Mouse (Mus musculus): ENCODE measurements around the gene Add1. TPM values are rescaled to one million over a fixed set of nuclear protein-coding genes. Genes with fewer than 3 reads are reported as not detected.

The Add1 gene
- 166 and 173 TPM in 2 replicates for polyA plus RNA-seq (2014; fragmentation: Nextera tagmentation; extraction: Ambion mirVana)

DNA sequence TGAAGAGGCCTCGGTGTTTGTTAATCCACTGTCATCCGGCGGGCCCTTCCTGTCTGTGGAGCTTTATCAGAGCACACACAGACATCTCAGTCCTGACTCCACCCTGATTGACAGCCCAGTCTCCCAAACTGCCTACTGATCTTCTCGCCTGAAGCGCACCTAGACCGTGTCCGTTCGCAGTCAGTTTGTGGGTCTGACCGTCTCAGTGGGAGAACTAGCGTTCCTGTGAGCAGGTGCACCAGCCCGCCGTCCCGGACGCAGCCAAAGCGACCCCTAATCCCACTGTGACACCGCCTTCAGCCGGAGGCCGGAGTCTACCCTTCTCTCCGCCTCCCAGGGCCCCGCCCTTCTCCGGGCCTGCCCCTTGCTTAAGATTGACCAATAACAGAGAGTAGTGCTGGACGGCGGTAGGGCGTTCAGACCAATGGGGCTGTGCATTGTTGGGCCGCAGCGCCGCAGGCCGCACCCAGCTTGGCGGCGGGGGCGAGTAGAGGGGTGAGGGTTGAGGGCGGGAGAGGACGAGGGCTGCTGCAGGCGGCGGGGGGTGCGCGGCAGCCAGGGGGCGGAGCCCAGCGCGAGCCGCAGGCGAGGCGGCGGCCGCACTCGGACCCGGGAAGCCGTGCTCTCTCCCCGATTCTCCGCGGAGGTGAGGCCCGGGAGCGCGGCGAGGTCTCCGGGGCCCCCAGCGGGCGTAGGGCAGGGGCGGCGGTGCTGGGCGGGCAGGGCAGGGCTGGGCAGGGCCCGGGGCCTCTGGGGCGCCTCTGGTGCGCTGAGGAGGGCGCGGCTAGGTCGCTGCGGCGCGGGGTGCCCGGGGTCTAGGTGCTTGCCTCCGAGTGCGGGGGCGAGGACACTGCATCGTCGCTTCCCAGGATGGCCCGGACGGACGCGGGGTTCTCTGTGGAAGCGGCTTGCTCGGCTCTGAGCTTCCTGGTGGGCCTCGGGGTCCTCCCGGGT, at the start of gene Add1:
TSS of gene Add1 (plus strand) at position 397 of the 954 bp plus-strand sequence.
- ATAC-seq (replicated peaks; ENCODE audit: insufficient number of reproducible peaks, low FRiP score, low TSS enrichment), result peak; percentile 100
- Histone ChIP-seq H3K4me3 (ENCODE audit: low read depth, low read length) (peak within 1 kb of the TSS; percentile 76), H3K9ac (ENCODE audit: low read depth, low read length) (peak within 1 kb of the TSS; percentile 94), H3K4me1 (ENCODE audit: control insufficient read depth, insufficient read depth, low read length) (peaks cover 5% of the 10 kb centered on the region), H3K27me3 (ENCODE audit: control insufficient read depth, insufficient read depth, low read length) (no peaks in the 10 kb centered on the region), H3K9me3 (replicated peaks; ENCODE audit: control insufficient read depth, low read length) (no peaks in the 10 kb centered on the region), H3K4me2 (peak within 1 kb of the TSS; percentile 75), H3K27ac (ENCODE audit: low read depth, low read length) (peak within 1 kb of the TSS; percentile 88), H3K36me3 (ENCODE audit: control insufficient read depth, insufficient read depth, low read length) (no peaks in the 10 kb centered on the region)
- WGBS (ENCODE audit: insufficient replicate concordance), result under 1% methylated on average over 71 of the region's 84 CpGs

DNA sequence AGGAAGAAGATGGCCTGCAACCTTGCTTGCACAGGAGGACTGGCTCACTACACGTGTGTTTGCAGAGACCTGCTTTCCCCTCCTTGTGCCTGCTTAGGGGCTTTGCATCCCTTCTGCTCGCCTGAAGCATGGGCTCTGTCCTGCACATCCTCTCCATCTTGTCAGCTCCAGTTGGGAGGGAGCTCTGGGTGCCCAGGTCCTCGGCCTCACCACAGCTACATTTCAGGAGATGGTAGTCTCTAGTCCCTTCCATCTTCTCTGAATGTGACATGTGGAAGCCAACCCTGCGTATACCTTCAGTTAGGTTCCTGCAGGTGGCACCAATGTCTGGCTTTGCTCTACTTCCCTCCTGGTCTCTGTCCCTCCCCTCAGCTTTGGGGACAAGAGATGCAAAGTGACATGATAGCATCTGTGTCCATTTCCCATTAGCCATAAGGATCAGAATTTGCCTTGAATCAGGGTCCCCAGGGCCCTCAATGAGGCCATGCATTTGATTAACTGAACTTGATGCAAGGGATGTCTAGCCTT, 49.4 kb upstream of the Add1 start:
- Histone ChIP-seq H3K9ac (ENCODE audit: low read depth, low read length) (no peak overlapping the region), H3K4me2 (no peak overlapping the region; the same call in 1 of the 2 replicates), H3K9me3 (replicated peaks; ENCODE audit: control insufficient read depth, low read length) (no peaks in the 10 kb centered on the region), H3K27me3 (ENCODE audit: control insufficient read depth, insufficient read depth, low read length) (no peaks in the 10 kb centered on the region; the same call in none of the 2 replicates), H3K4me1 (ENCODE audit: control insufficient read depth, insufficient read depth, low read length) (peaks cover 22% of the 10 kb centered on the region), H3K27ac (ENCODE audit: low read depth, low read length) (no peak overlapping the region), H3K36me3 (ENCODE audit: control insufficient read depth, insufficient read depth, low read length) (no peaks in the 10 kb centered on the region), H3K4me3 (ENCODE audit: low read depth, low read length) (no peak overlapping the region)
- WGBS (ENCODE audit: insufficient replicate concordance), result 54% methylated on average over 4 of the region's 4 CpGs
- ATAC-seq (replicated peaks; ENCODE audit: insufficient number of reproducible peaks, low FRiP score, low TSS enrichment), result no peak

- no peak for ATAC-seq (replicated peaks; ENCODE audit: insufficient number of reproducible peaks, low FRiP score, low TSS enrichment)
- H3K27ac ChIP-seq (ENCODE audit: low read depth, low read length), result no peak overlapping the region
- H3K9ac ChIP-seq (ENCODE audit: low read depth, low read length), result no peak overlapping the region
- no peak overlapping the region for H3K4me3 ChIP-seq (ENCODE audit: low read depth, low read length)
- no peaks in the 10 kb centered on the region for H3K9me3 ChIP-seq (replicated peaks; ENCODE audit: control insufficient read depth, low read length)
- no peaks in the 10 kb centered on the region; the same call in none of the 2 replicates for H3K27me3 ChIP-seq (ENCODE audit: control insufficient read depth, insufficient read depth, low read length)
- H3K36me3 ChIP-seq (ENCODE audit: control insufficient read depth, insufficient read depth, low read length), result no peaks in the 10 kb centered on the region
- no peak overlapping the region; the same call in 1 of the 2 replicates for H3K4me2 ChIP-seq
- peaks cover 22% of the 10 kb centered on the region for H3K4me1 ChIP-seq (ENCODE audit: control insufficient read depth, insufficient read depth, low read length)
Observed at GRCm38 (mm10) chr5:34524511-34524910, 49.0 kb upstream of the Add1 start.

DNA sequence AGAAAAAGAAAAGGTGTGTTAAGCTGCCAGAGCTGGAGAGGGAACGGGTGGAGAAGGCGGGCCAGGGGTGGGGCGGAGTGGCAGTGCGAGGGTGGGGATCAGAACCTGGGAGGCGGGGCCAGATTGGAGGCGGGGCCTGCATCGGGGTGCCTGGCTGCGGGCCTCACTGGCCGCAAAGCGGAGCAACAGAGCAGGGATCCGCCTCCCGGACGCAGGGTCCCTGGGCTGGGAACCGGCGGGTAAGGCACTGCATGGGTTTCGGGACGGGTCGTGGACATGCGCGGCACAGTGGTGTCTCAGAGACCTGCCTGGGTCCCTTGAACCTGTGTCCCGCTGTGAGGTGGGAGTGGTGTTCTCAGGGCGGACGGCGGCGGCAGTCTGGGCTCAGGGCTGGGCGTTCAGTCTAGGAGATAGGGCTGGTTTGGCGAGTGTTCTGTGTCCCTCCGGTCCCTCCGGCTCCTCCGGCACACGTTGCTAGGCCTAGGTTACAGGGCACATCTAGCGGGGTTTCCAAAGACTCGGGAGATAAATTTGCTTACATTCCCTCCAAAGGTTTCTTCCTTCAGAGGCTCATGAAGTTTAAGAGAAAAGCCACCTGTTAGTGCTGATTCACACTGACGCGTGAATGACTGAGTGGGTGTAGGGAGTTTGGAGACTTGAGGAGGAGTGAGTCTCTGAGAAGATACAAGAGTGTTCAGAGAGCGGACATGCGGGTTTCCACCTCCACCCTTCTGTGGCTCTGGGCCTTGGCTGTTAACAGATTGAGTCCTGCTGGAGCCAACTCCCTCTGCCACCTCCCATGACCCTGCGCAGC, 47.6 kb upstream of the Add1 start, which contains the start of gene Sh3bp2:
TSS of gene Sh3bp2 (plus strand) at position 176 of the 814 bp plus-strand sequence.
- peak within 1 kb of the TSS; percentile 71 for H3K9ac ChIP-seq (ENCODE audit: low read depth, low read length)
- WGBS (ENCODE audit: insufficient replicate concordance), result 2% methylated on average over 38 of the region's 38 CpGs
- H3K36me3 ChIP-seq (ENCODE audit: control insufficient read depth, insufficient read depth, low read length), result no peaks in the 10 kb centered on the region
- peak within 1 kb of the TSS; percentile 50 for H3K4me3 ChIP-seq (ENCODE audit: low read depth, low read length)
- H3K9me3 ChIP-seq (replicated peaks; ENCODE audit: control insufficient read depth, low read length), result no peaks in the 10 kb centered on the region
- peak; percentile 85 for ATAC-seq (replicated peaks; ENCODE audit: insufficient number of reproducible peaks, low FRiP score, low TSS enrichment)
- 0 out of 2 replicates have a peak within 1 kb of the TSS, but pooled peaks have one; percentile 37 for H3K27ac ChIP-seq (ENCODE audit: low read depth, low read length)
- H3K4me2 ChIP-seq, result peak within 1 kb of the TSS; percentile 70
- H3K4me1 ChIP-seq (ENCODE audit: control insufficient read depth, insufficient read depth, low read length), result peaks cover 15% of the 10 kb centered on the region
- no peaks in the 10 kb centered on the region; the same call in none of the 2 replicates for H3K27me3 ChIP-seq (ENCODE audit: control insufficient read depth, insufficient read depth, low read length)

DNA sequence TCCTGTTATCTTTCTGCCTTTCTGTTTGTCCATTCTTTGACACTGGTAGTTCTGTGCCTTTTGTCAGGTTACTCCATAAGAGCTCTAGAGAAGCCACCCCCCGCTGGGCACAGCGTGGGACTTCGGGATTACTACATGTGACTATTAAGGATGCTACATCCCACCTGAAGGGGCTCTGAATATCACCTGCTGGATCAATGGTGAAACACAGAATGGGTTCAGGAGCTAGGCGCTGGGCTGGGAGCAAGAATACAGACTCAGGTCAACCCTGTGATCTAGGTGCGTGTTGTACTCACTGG, 47.0 kb upstream of the Add1 start:
- Histone ChIP-seq H3K9ac (ENCODE audit: low read depth, low read length) (peak overlapping the region; percentile 71; the same call in 1 of the 2 replicates), H3K36me3 (ENCODE audit: control insufficient read depth, insufficient read depth, low read length) (no peaks in the 10 kb centered on the region)

DNA sequence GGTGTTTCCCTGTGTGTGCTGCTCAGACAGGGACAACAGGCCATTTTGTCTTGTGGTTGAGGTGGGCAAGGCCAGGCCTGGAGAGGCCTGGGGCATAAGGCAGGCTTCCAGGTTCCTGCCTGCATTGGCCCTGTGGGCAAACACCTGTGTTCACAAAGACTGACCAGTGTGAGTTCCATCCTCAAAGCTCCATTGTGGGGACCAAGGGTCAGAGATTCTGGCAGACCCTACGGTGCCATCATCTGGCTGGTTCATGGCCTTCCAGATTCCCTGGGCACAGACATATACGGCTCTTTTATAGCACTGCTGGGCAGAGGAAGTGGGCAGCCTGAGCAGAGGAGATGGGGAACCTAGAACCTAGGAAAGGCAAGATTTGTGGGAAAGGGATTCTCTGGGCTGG, 46.1 kb upstream of the Add1 start:
- H3K9me3 ChIP-seq (replicated peaks; ENCODE audit: control insufficient read depth, low read length), result no peaks in the 10 kb centered on the region
- no peak overlapping the region for H3K27ac ChIP-seq (ENCODE audit: low read depth, low read length)
- H3K36me3 ChIP-seq (ENCODE audit: control insufficient read depth, insufficient read depth, low read length), result no peaks in the 10 kb centered on the region
- no peak for ATAC-seq (replicated peaks; ENCODE audit: insufficient number of reproducible peaks, low FRiP score, low TSS enrichment)
- 82% methylated on average over 2 of the region's 2 CpGs for WGBS (ENCODE audit: insufficient replicate concordance)
- no peaks in the 10 kb centered on the region; the same call in none of the 2 replicates for H3K27me3 ChIP-seq (ENCODE audit: control insufficient read depth, insufficient read depth, low read length)
- H3K9ac ChIP-seq (ENCODE audit: low read depth, low read length), result no peak overlapping the region
- H3K4me2 ChIP-seq, result no peak overlapping the region
- peaks cover 6% of the 10 kb centered on the region; the same call in 1 of the 2 replicates for H3K4me1 ChIP-seq (ENCODE audit: control insufficient read depth, insufficient read depth, low read length)
- no peak overlapping the region for H3K4me3 ChIP-seq (ENCODE audit: low read depth, low read length)

More for the DNA sequence above, 47.0 kb upstream of the Add1 start:
- peak overlapping the region; percentile 50 for H3K4me3 ChIP-seq (ENCODE audit: low read depth, low read length)
- H3K4me2 ChIP-seq, result peak overlapping the region; percentile 70
- H3K4me1 ChIP-seq (ENCODE audit: control insufficient read depth, insufficient read depth, low read length), result peaks cover 9% of the 10 kb centered on the region
- no peak for ATAC-seq (replicated peaks; ENCODE audit: insufficient number of reproducible peaks, low FRiP score, low TSS enrichment)
- no peak overlapping the region for H3K27ac ChIP-seq (ENCODE audit: low read depth, low read length)
- WGBS (ENCODE audit: insufficient replicate concordance), result 34% methylated on average over 5 of the region's 5 CpGs
- no peaks in the 10 kb centered on the region for H3K9me3 ChIP-seq (replicated peaks; ENCODE audit: control insufficient read depth, low read length)
- no peaks in the 10 kb centered on the region; the same call in none of the 2 replicates for H3K27me3 ChIP-seq (ENCODE audit: control insufficient read depth, insufficient read depth, low read length)

- peaks cover 11% of the 10 kb centered on the region; the same call in 1 of the 2 replicates for H3K4me1 ChIP-seq (ENCODE audit: control insufficient read depth, insufficient read depth, low read length)
- H3K4me2 ChIP-seq, result no peak overlapping the region
- WGBS (ENCODE audit: insufficient replicate concordance), result 78% methylated on average over 5 of the region's 5 CpGs
- no peak overlapping the region for H3K9ac ChIP-seq (ENCODE audit: low read depth, low read length)
- no peaks in the 10 kb centered on the region; the same call in none of the 2 replicates for H3K27me3 ChIP-seq (ENCODE audit: control insufficient read depth, insufficient read depth, low read length)
- no peak overlapping the region for H3K27ac ChIP-seq (ENCODE audit: low read depth, low read length)
- no peak for ATAC-seq (replicated peaks; ENCODE audit: insufficient number of reproducible peaks, low FRiP score, low TSS enrichment)
- H3K9me3 ChIP-seq (replicated peaks; ENCODE audit: control insufficient read depth, low read length), result no peaks in the 10 kb centered on the region
- no peak overlapping the region for H3K4me3 ChIP-seq (ENCODE audit: low read depth, low read length)
- no peaks in the 10 kb centered on the region for H3K36me3 ChIP-seq (ENCODE audit: control insufficient read depth, insufficient read depth, low read length)
Observed at GRCm38 (mm10) chr5:34528724-34529123, 44.7 kb upstream of the Add1 start.

DNA sequence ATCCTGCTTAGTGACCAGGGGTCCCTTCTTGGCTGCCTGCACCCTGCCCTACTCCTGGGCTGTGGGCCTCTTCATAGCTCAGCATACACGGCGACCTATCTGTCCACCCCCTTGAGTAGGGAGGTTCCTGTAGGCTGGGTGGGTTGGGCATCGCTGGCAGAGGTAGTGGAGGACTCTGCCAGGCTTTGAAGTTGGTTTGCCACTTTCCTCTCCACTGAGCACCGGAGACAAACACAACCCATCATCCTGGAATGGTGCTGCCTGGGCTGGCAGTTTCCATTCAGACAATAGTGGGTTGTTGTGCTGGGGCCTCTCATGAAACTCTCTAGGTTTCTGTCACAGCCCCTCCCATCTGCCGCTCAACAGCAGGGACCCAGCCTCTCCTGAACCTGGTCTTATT, 43.3 kb upstream of the Add1 start:
- Histone ChIP-seq H3K9me3 (replicated peaks; ENCODE audit: control insufficient read depth, low read length) (no peaks in the 10 kb centered on the region), H3K27ac (ENCODE audit: low read depth, low read length) (no peak overlapping the region), H3K4me2 (no peak overlapping the region), H3K36me3 (ENCODE audit: control insufficient read depth, insufficient read depth, low read length) (no peaks in the 10 kb centered on the region), H3K4me3 (ENCODE audit: low read depth, low read length) (no peak overlapping the region), H3K9ac (ENCODE audit: low read depth, low read length) (no peak overlapping the region), H3K27me3 (ENCODE audit: control insufficient read depth, insufficient read depth, low read length) (no peaks in the 10 kb centered on the region; the same call in none of the 2 replicates), H3K4me1 (ENCODE audit: control insufficient read depth, insufficient read depth, low read length) (peaks cover 15% of the 10 kb centered on the region; the same call in 1 of the 2 replicates)
- ATAC-seq (replicated peaks; ENCODE audit: insufficient number of reproducible peaks, low FRiP score, low TSS enrichment), result no peak
- WGBS (ENCODE audit: insufficient replicate concordance), result 67% methylated on average over 5 of the region's 5 CpGs

Data from heart, embryonic 11.5 days (tissue).